In genomic region chr8:84241821-84242220, GRCm38 (mm10) we compare ENCODE assay signal across 17 mouse cellular contexts. TPM values are rescaled to one million over a fixed set of nuclear protein-coding genes. Genes with fewer than 3 reads are reported as not detected.
DNase-seq lines count a peak whose midpoint lies in the region; ATAC-seq and TF ChIP-seq lines count a peak whose summit lies in the region.
"Had no signal": no experiment of that assay in that cellular context is flagged by ENCODE, and none has a peak within 500 bp of the region (broad histone marks: within the 10 kb centered on the region; RNA-seq: fewer than 3 reads in every experiment).

No protein-coding gene starts in this region.

- TF ChIP-seq POLR2A in heart, adult 2 months (IDR thresholded peaks at IDR 0.05; ENCODE audit: insufficient read depth, low read depth, low read length): no peak

- no peak for TF ChIP-seq CTCF in heart, adult 2 months (IDR thresholded peaks at IDR 0.05)

- H3K4me1 ChIP-seq in heart, embryonic 13.5 days: peaks cover 27% of the 10 kb centered on the region
- peaks cover 2% of the 10 kb centered on the region for H3K4me1 ChIP-seq in heart, adult 2 months (ENCODE audit: control insufficient read depth, insufficient read depth, low read length)
- peaks cover 8% of the 10 kb centered on the region for H3K4me1 ChIP-seq in kidney, embryonic 15.5 days

- H3K4me2 ChIP-seq in heart, embryonic 13.5 days: no peak overlapping the region
- H3K4me2 ChIP-seq in kidney, embryonic 15.5 days: no peak overlapping the region
- H3K4me2 ChIP-seq: embryonic facial prominence, embryonic 12.5 days; hindbrain, embryonic 14.5 days; midbrain, embryonic 11.5 days had no signal

- H3K9me3 ChIP-seq in heart, embryonic 13.5 days: no peaks in the 10 kb centered on the region
- H3K9me3 ChIP-seq in kidney, embryonic 15.5 days (replicated peaks): no peaks in the 10 kb centered on the region
- H3K9me3 ChIP-seq: embryonic facial prominence, embryonic 12.5 days had no signal

- H3K79me2 ChIP-seq in heart, adult 2 months (replicated peaks; ENCODE audit: control insufficient read depth, insufficient read depth, low read length): no peaks in the 10 kb centered on the region

- no peaks in the 10 kb centered on the region for H3K27me3 ChIP-seq in heart, embryonic 13.5 days (replicated peaks)
- no peaks in the 10 kb centered on the region for H3K27me3 ChIP-seq in heart, adult 2 months (ENCODE audit: control insufficient read depth, insufficient read depth, low read length)
- no peaks in the 10 kb centered on the region for H3K27me3 ChIP-seq in kidney, embryonic 15.5 days
- H3K27me3 ChIP-seq: embryonic facial prominence, embryonic 12.5 days had no signal

- peaks cover 33% of the 10 kb centered on the region for H3K36me3 ChIP-seq in heart, embryonic 13.5 days
- no peaks in the 10 kb centered on the region for H3K36me3 ChIP-seq in heart, adult 2 months (ENCODE audit: control insufficient read depth, insufficient read depth, low read length)
- peaks cover 33% of the 10 kb centered on the region for H3K36me3 ChIP-seq in kidney, embryonic 15.5 days

- DNase-seq in heart, adult 2 months: no peak
- peak; percentile 62 for DNase-seq in kidney, adult 11 months
- DNase-seq in NIH3T3 (ENCODE audit: low read depth): peak; percentile 33
- DNase-seq in kidney, postnatal 10 days: peak; percentile 62
- DNase-seq in thymus, postnatal 10 days (ENCODE audit: low spot score in 2 of 2): no peak
- DNase-seq: liver, postnatal 0 days; right cerebral cortex, adult 18-20 months; thymus, postnatal 25 days had no signal

- TF ChIP-seq EP300 in heart, adult 2 months (IDR thresholded peaks at IDR 0.05; ENCODE audit: insufficient read depth, low read depth, low read length): no peak

- H3K9ac ChIP-seq in heart, embryonic 13.5 days: peak overlapping the region; percentile 41
- no peak overlapping the region for H3K9ac ChIP-seq in heart, adult 2 months (ENCODE audit: low read depth, low read length)
- no peak overlapping the region for H3K9ac ChIP-seq in kidney, embryonic 15.5 days
- H3K9ac ChIP-seq: embryonic facial prominence, embryonic 12.5 days; hindbrain, embryonic 14.5 days; liver, postnatal 0 days had no signal

- no peak overlapping the region for H3K4me3 ChIP-seq in heart, embryonic 13.5 days
- no peak overlapping the region for H3K4me3 ChIP-seq in heart, adult 2 months
- no peak overlapping the region for H3K4me3 ChIP-seq in kidney, embryonic 15.5 days (replicated peaks)
- H3K4me3 ChIP-seq: embryonic facial prominence, embryonic 12.5 days; left cerebral cortex, adult 2 months had no signal

- 50% methylated on average over 2 of the region's 2 CpGs for WGBS in heart, embryonic 13.5 days
- 27% methylated on average over 2 of the region's 2 CpGs for WGBS in heart, adult 2 months
- 56% methylated on average over 2 of the region's 2 CpGs for WGBS in kidney, embryonic 15.5 days

- intact Hi-C loops in heart, adult 2 months (cut with DNase I): no loop called here

- peak overlapping the region; percentile 70 for H3K27ac ChIP-seq in heart, embryonic 13.5 days (replicated peaks)
- H3K27ac ChIP-seq in heart, adult 2 months: no peak overlapping the region
- no peak overlapping the region for H3K27ac ChIP-seq in kidney, embryonic 15.5 days
- H3K27ac ChIP-seq: embryonic facial prominence, embryonic 12.5 days; hindbrain, embryonic 14.5 days; left cerebral cortex, adult 2 months had no signal

- no peak for ATAC-seq in heart, embryonic 13.5 days (ENCODE audit: extremely low read depth, insufficient number of reproducible peaks, low FRiP score, low TSS enrichment)
- no peak for ATAC-seq in kidney, embryonic 15.5 days (replicated peaks; ENCODE audit: low FRiP score)
- ATAC-seq: CD4-positive, CD25-positive, alpha-beta regulatory T cell, adult 4 months; liver, postnatal 0 days had no signal

RNA-seq across cellular contexts. Expression of gene Zswim4, which starts 5.0 kb away (rescaled TPM):
- polyA plus RNA-seq in heart, embryonic 13.5 days (2015; fragmentation: Nextera tagmentation; extraction: Ambion mirVana): 9.1 and 9.3 TPM in 2 replicates
- 1 to 10 TPM; 6.8 to 8.2 TPM for total RNA-seq in heart, adult 2 months (2021)
- 7.6 and 10.4 TPM in 2 replicates for polyA plus RNA-seq in heart, adult 2 months (2012; rRNA removed)
- 16.6 and 17.3 TPM in 2 replicates for polyA plus RNA-seq in kidney, embryonic 15.5 days (2015; fragmentation: Nextera tagmentation; extraction: Ambion mirVana)

RNA-seq across cellular contexts. Expression of gene D8Ertd738e, which starts 7.7 kb away (rescaled TPM):
- 276 and 328 TPM in 2 replicates for polyA plus RNA-seq in heart, embryonic 13.5 days (2015; fragmentation: Nextera tagmentation; extraction: Ambion mirVana)
- 100 to 1,000 TPM; 206 to 249 TPM for total RNA-seq in heart, adult 2 months (2021)
- polyA plus RNA-seq in heart, adult 2 months (2012; rRNA removed): 144 and 158 TPM in 2 replicates
- 336 and 355 TPM in 2 replicates for polyA plus RNA-seq in kidney, embryonic 15.5 days (2015; fragmentation: Nextera tagmentation; extraction: Ambion mirVana)

RNA-seq across cellular contexts. Expression of gene Mri1, which starts 15.3 kb away (rescaled TPM):
- polyA plus RNA-seq in heart, embryonic 13.5 days (2015; fragmentation: Nextera tagmentation; extraction: Ambion mirVana): 45.4 and 50.3 TPM in 2 replicates
- total RNA-seq in heart, adult 2 months (2021): 10 to 100 TPM; 10.8 to 12.0 TPM
- 13.6 and 20.8 TPM in 2 replicates for polyA plus RNA-seq in heart, adult 2 months (2012; rRNA removed)
- polyA plus RNA-seq in kidney, embryonic 15.5 days (2015; fragmentation: Nextera tagmentation; extraction: Ambion mirVana): 66.8 and 77.8 TPM in 2 replicates

RNA-seq across cellular contexts. Expression of gene Ccdc130, which starts 28.4 kb away (rescaled TPM):
- 11.3 and 16.9 TPM in 2 replicates for polyA plus RNA-seq in heart, embryonic 13.5 days (2015; fragmentation: Nextera tagmentation; extraction: Ambion mirVana)
- total RNA-seq in heart, adult 2 months (2021): 1 to 10 TPM; 5.0 to 8.1 TPM
- 19.9 and 20.8 TPM in 2 replicates for polyA plus RNA-seq in heart, adult 2 months (2012; rRNA removed)
- polyA plus RNA-seq in kidney, embryonic 15.5 days (2015; fragmentation: Nextera tagmentation; extraction: Ambion mirVana): 23.0 and 25.9 TPM in 2 replicates

RNA-seq across cellular contexts. Expression of gene Nanos3, which starts 56.8 kb away (rescaled TPM):
- 1.9 and 2.8 TPM in 2 replicates for polyA plus RNA-seq in heart, embryonic 13.5 days (2015; fragmentation: Nextera tagmentation; extraction: Ambion mirVana)
- 1 to 10 TPM in 1 of 2 experiments, not detected in 1; 1.9 TPM for total RNA-seq in heart, adult 2 months (2021)
- polyA plus RNA-seq in heart, adult 2 months (2012; rRNA removed): 0.61 TPM in 1 of 2 replicates, not detected in the other
- polyA plus RNA-seq in kidney, embryonic 15.5 days (2015; fragmentation: Nextera tagmentation; extraction: Ambion mirVana): 3.6 and 4.7 TPM in 2 replicates
- total RNA-seq: common myeloid progenitor, adult 5-6 weeks; neutrophil, adult 5-6 weeks had no signal

Comparison
In these comparisons a context has a peak if more than half of its experiments do, and no peak if none do; other contexts are left out.
1. DNase-seq: peak in kidney, adult 11 months (single experiment), NIH3T3 (single experiment) and kidney, postnatal 10 days (single experiment); none in heart, adult 2 months (0 of 2) and thymus, postnatal 10 days (0 of 2).